Mouse (Mus musculus) midbrain, embryonic 13.5 days (tissue): ENCODE data around the gene Mgarp. TPM values are rescaled to one million over a fixed set of nuclear protein-coding genes. Genes with fewer than 3 reads are reported as not detected.
A peak's percentile ranks its signal among the peaks of the same experiment; 100 is the strongest.

Experiments
- ATAC-seq: fragments of 200-750 bp; cut with Nextera tagmentation; 2 replicates; pipeline ENCODE4 v1.8.0; 2017; ENCODE audit warnings: mild to moderate bottlenecking, moderate TSS enrichment, moderate library complexity
- H3K27ac ChIP-seq: fragments of 300-500 bp; sonication (generic); 2 replicates; pipeline ENCODE4 v1.5.1; 2015; ENCODE audit warnings: inconsistent platforms, mild to moderate bottlenecking, moderate library complexity
- H3K27me3 ChIP-seq: fragments of 300-500 bp; sonication (generic); 2 replicates; pipeline ENCODE4 v1.6.1; 2015; ENCODE audit warnings: mild to moderate bottlenecking, inconsistent platforms
- H3K36me3 ChIP-seq: fragments of 300-500 bp; sonication (generic); 2 replicates; pipeline ENCODE4 v1.6.1; 2015; ENCODE audit warnings: mild to moderate bottlenecking, inconsistent platforms
- H3K4me1 ChIP-seq: fragments of 300-500 bp; sonication (generic); replicated peaks from 2 replicates; pipeline ENCODE4 v1.6.1; 2015; ENCODE audit warnings: inconsistent platforms
- H3K4me2 ChIP-seq: fragments of 300-500 bp; sonication (generic); replicated peaks from 2 replicates; pipeline ENCODE4 v1.6.1; 2015; ENCODE audit warnings: moderate library complexity, mild to moderate bottlenecking, inconsistent platforms
- H3K4me3 ChIP-seq: fragments of 300-500 bp; sonication (generic); replicated peaks from 2 replicates; pipeline ENCODE4 v1.5.1; 2015; ENCODE audit warnings: mild to moderate bottlenecking, inconsistent platforms
- H3K9ac ChIP-seq: fragments of 300-500 bp; sonication (generic); replicated peaks from 2 replicates; pipeline ENCODE4 v1.6.1; 2015; ENCODE audit warnings: mild to moderate bottlenecking, inconsistent platforms
- H3K9me3 ChIP-seq: fragments of 300-500 bp; sonication (generic); 2 replicates; pipeline ENCODE4 v1.6.1; 2016; ENCODE audit warnings: mild to moderate bottlenecking, inconsistent platforms
- WGBS: fragments of 180-500 bp; shearing (Covaris S2); methylation state at CpG from one replicate; pipeline ENCODE4 v1.1.7; 2015; 5-methylcytosine and 5-hydroxymethylcytosine counted together
- polyA plus RNA-seq: library from polyadenylated mRNA; unstranded; fragments of >200 nt; fragmentation: Nextera tagmentation; extraction: Ambion mirVana; gene quantifications from 2 replicates; pipeline ENCODE4 v1.2.1, GENCODE M21; 2015

The Mgarp gene
- polyA plus RNA-seq, 1 experiment from 2014 or later = 5.6 TPM

- no peak for ATAC-seq
- WGBS = 43% methylated on average over 31 of the region's 31 CpGs
- Histone ChIP-seq H3K27me3 (no peaks in the 10 kb centered on the region), H3K9ac (no peak overlapping the region), H3K4me3 (peak overlapping the region; percentile 5; the same call in 1 of the 2 replicates), H3K27ac (no peak overlapping the region), H3K4me1 (peaks cover 2% of the 10 kb centered on the region; the same call in 1 of the 2 replicates), H3K9me3 (no peaks in the 10 kb centered on the region), H3K4me2 (peak overlapping the region; percentile 39), H3K36me3 (no peaks in the 10 kb centered on the region)
These were observed 18.5 kb downstream of the Mgarp start for GRCm38 (mm10) chr3:51377878-51378664.

GRCm38 (mm10) chr3:51375307-51376265 is 21.0 kb downstream of the Mgarp start:
- Histone ChIP-seq H3K4me2 (no peak overlapping the region), H3K4me3 (no peak overlapping the region), H3K36me3 (no peaks in the 10 kb centered on the region), H3K9me3 (no peaks in the 10 kb centered on the region), H3K27me3 (no peaks in the 10 kb centered on the region), H3K9ac (no peak overlapping the region), H3K4me1 (no peaks in the 10 kb centered on the region; the same call in 1 of the 2 replicates), H3K27ac (no peak overlapping the region)
- 85% methylated on average over 19 of the region's 19 CpGs for WGBS
- ATAC-seq = no peak

GRCm38 (mm10) chr3:51373544-51373943 is 23.0 kb downstream of the Mgarp start:
- Histone ChIP-seq H3K9me3 (no peaks in the 10 kb centered on the region), H3K36me3 (no peaks in the 10 kb centered on the region), H3K4me1 (no peaks in the 10 kb centered on the region; the same call in 1 of the 2 replicates), H3K27me3 (no peaks in the 10 kb centered on the region), H3K4me3 (no peak overlapping the region), H3K27ac (no peak overlapping the region), H3K9ac (no peak overlapping the region), H3K4me2 (no peak overlapping the region)
- WGBS = 66% methylated on average over 5 of the region's 5 CpGs
- ATAC-seq = no peak

- Histone ChIP-seq H3K9me3 (no peaks in the 10 kb centered on the region), H3K4me1 (no peaks in the 10 kb centered on the region), H3K36me3 (no peaks in the 10 kb centered on the region), H3K9ac (no peak overlapping the region), H3K27me3 (no peaks in the 10 kb centered on the region), H3K4me2 (no peak overlapping the region), H3K27ac (no peak overlapping the region), H3K4me3 (no peak overlapping the region)
- ATAC-seq = no peak
- 82% methylated on average over 5 of the region's 5 CpGs for WGBS
These were observed 23.7 kb downstream of the Mgarp start for GRCm38 (mm10) chr3:51372883-51373282.

GRCm38 (mm10) chr3:51371826-51372225 is 24.7 kb downstream of the Mgarp start:
- no peaks in the 10 kb centered on the region for H3K4me1 ChIP-seq
- no peak overlapping the region for H3K27ac ChIP-seq
- 75% methylated on average over 2 of the region's 2 CpGs for WGBS
- no peak overlapping the region for H3K4me2 ChIP-seq
- no peaks in the 10 kb centered on the region for H3K27me3 ChIP-seq
- ATAC-seq = no peak
- H3K9ac ChIP-seq = no peak overlapping the region
- no peak overlapping the region for H3K4me3 ChIP-seq
- H3K36me3 ChIP-seq = no peaks in the 10 kb centered on the region
- no peaks in the 10 kb centered on the region for H3K9me3 ChIP-seq

GRCm38 (mm10) chr3:51368011-51368410 is 28.5 kb downstream of the Mgarp start:
- ATAC-seq = no peak
- 91% methylated on average over 4 of the region's 4 CpGs for WGBS
- no peak overlapping the region for H3K4me3 ChIP-seq
- no peaks in the 10 kb centered on the region for H3K36me3 ChIP-seq
- H3K4me2 ChIP-seq = no peak overlapping the region
- no peaks in the 10 kb centered on the region for H3K9me3 ChIP-seq
- no peak overlapping the region for H3K27ac ChIP-seq
- H3K27me3 ChIP-seq = peaks cover 8% of the 10 kb centered on the region; the same call in 1 of the 2 replicates
- H3K4me1 ChIP-seq = peaks cover 12% of the 10 kb centered on the region
- no peak overlapping the region for H3K9ac ChIP-seq

- Histone ChIP-seq H3K9me3 (no peaks in the 10 kb centered on the region), H3K4me1 (peaks cover 12% of the 10 kb centered on the region), H3K36me3 (no peaks in the 10 kb centered on the region), H3K9ac (no peak overlapping the region), H3K4me2 (no peak overlapping the region), H3K27ac (no peak overlapping the region), H3K27me3 (peaks cover 13% of the 10 kb centered on the region; the same call in 1 of the 2 replicates), H3K4me3 (no peak overlapping the region)
- 58% methylated on average over 4 of the region's 4 CpGs for WGBS
- no peak for ATAC-seq
These were observed 29.6 kb downstream of the Mgarp start for GRCm38 (mm10) chr3:51366926-51367325.

GRCm38 (mm10) chr3:51365517-51365882 is 31.0 kb downstream of the Mgarp start:
- Histone ChIP-seq H3K9ac (no peak overlapping the region), H3K36me3 (no peaks in the 10 kb centered on the region), H3K4me3 (peak overlapping the region; percentile 41), H3K4me1 (peaks cover 12% of the 10 kb centered on the region), H3K4me2 (peak overlapping the region; percentile 78), H3K9me3 (no peaks in the 10 kb centered on the region), H3K27me3 (peaks cover 22% of the 10 kb centered on the region), H3K27ac (no peak overlapping the region)
- WGBS = 10% methylated on average over 3 of the region's 3 CpGs
- no peak for ATAC-seq

GRCm38 (mm10) chr3:51364703-51365516 is 31.6 kb downstream of the Mgarp start:
- 7% methylated on average over 31 of the region's 31 CpGs for WGBS
- H3K4me3 ChIP-seq = peak overlapping the region; percentile 41
- peak; percentile 93 for ATAC-seq
- peaks cover 26% of the 10 kb centered on the region for H3K27me3 ChIP-seq
- H3K9ac ChIP-seq = peak overlapping the region; percentile 46; the same call in 1 of the 2 replicates
- H3K4me1 ChIP-seq = peaks cover 12% of the 10 kb centered on the region
- H3K36me3 ChIP-seq = no peaks in the 10 kb centered on the region
- no peak overlapping the region; the same call in 1 of the 2 replicates for H3K27ac ChIP-seq
- no peaks in the 10 kb centered on the region for H3K9me3 ChIP-seq
- H3K4me2 ChIP-seq = peak overlapping the region; percentile 78

GRCm38 (mm10) chr3:51361066-51361465 is 35.5 kb downstream of the Mgarp start:
- no peak overlapping the region for H3K4me3 ChIP-seq
- no peaks in the 10 kb centered on the region for H3K36me3 ChIP-seq
- 25% methylated on average over 9 of the region's 9 CpGs for WGBS
- H3K9me3 ChIP-seq = no peaks in the 10 kb centered on the region
- peaks cover 60% of the 10 kb centered on the region for H3K27me3 ChIP-seq
- no peak overlapping the region for H3K4me2 ChIP-seq
- no peak overlapping the region for H3K27ac ChIP-seq
- ATAC-seq = no peak
- peaks cover 21% of the 10 kb centered on the region for H3K4me1 ChIP-seq
- no peak overlapping the region for H3K9ac ChIP-seq

- WGBS = 27% methylated on average over 14 of the region's 14 CpGs
- Histone ChIP-seq H3K27me3 (peaks cover 60% of the 10 kb centered on the region), H3K4me2 (peak overlapping the region; percentile 61), H3K4me1 (peaks cover 12% of the 10 kb centered on the region), H3K27ac (no peak overlapping the region), H3K9ac (no peak overlapping the region), H3K9me3 (no peaks in the 10 kb centered on the region), H3K36me3 (no peaks in the 10 kb centered on the region), H3K4me3 (peak overlapping the region; percentile 42)
- ATAC-seq = no peak
These were observed 36.8 kb downstream of the Mgarp start for GRCm38 (mm10) chr3:51359558-51360307.
